Mouse (Mus musculus) cerebellum, adult 9-11 months (tissue): Measurements from ENCODE around the gene 4930522L14Rik.
A peak's percentile ranks its signal among the peaks of the same experiment; 100 is the strongest.
"Not testable (repeated sequence)": the region's sequence is repeated elsewhere in the genome, so short reads cannot be mapped to it uniquely, and the experiment has no call there.

ENCODE experiments used
- DNase-seq: peaks from one replicate; pipeline ENCODE4 v3.0.0; 2022

Gene 4930522L14Rik

DNA sequence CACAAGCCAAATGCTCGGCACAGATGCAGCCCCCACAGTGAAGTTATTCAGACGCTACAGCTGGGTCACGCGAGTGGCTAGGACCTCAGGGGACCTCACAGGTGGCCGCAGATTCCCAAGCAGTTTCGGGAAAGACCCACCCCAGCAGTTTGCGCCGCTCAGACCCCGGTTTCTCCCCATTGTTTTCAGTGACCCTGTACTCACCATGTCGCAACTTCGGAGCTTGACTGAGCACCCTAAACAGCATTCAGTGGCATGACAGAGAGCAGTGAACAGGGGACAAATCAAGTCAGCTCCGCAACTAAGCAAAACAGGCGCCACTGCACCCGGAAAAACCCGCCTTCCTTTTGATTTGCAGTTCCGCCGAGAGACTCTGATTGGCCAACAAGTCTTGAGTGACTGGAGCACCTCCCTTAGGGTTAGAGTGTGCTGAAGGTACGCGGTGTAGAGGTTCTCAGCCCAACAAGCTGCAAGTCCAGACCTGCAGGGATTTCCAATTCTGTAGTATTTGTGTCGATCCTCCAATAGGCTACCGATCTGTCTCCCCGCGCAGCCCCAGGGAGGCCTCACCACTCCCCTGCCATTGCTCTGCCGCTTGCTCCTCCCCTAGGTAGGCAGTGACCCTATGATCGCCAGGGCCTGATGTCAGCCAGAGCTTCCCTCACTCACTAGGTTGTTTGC, at the start of gene 4930522L14Rik:
Gene 4930522L14Rik (minus strand): TSS at position 496 of the 681 bp plus-strand sequence.
- peak; percentile 84 for DNase-seq

DNA sequence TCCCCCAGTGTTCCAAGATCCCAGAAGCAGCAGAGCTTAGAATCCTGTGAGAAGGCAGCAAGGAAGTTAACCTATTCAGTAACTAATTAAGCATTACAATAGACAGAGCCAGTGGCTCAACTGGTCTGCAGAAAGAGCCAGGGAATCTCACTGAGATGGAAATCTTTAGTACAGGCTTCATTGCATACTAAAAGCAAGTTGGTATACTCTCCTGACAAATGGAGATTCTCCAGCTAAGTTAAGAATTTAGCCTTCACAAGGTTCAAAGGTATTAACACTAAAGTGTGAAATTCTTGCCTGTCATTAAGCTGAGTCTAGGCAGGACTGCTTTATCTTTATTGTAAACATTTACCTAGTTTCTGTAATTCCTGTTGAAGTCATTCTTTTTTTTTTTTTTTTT, 49.8 kb upstream of the 4930522L14Rik start:
- DNase-seq: not testable (repeated sequence)

DNA sequence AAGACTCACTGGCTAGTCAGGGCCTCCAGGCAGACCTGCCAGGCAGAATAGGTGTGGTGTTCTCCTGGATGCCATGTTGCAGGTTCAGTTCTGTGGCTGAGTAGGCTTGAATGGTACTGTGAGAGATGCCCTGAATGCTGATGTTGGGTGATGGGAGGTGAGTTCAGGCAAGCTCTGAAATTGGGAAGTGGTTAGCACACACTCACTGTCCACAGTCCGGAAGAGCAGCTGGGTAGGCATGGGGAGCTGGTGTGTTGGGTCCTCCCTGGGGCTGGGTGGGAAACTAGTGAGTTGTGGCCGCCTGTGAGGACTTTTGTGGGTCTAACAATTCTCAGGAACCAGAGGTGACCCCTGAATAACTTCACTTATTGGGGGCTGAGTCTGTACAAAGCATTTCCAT, 48.3 kb upstream of the 4930522L14Rik start:
- not testable (repeated sequence) for DNase-seq

DNA sequence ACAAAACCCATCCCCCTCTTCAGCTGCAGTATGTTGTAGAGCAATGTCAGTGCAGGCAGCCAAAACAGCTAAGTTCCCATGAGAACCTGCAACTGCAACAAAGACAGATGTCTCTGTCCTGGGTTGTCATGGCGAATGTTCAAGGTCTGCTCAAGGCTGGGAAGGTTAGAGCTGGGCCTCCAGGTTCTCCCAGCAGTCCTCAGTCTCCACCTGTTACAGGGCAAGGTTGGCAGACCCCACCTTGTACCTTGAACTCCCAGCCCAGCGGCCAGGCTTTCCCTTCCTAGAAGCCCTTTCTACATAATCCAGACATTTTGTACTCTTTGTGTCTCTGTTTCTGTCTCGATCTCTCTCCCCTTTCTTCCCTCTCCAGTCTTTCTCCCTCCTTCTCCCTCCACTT, 45.3 kb upstream of the 4930522L14Rik start:
- DNase-seq: not testable (repeated sequence)

DNA sequence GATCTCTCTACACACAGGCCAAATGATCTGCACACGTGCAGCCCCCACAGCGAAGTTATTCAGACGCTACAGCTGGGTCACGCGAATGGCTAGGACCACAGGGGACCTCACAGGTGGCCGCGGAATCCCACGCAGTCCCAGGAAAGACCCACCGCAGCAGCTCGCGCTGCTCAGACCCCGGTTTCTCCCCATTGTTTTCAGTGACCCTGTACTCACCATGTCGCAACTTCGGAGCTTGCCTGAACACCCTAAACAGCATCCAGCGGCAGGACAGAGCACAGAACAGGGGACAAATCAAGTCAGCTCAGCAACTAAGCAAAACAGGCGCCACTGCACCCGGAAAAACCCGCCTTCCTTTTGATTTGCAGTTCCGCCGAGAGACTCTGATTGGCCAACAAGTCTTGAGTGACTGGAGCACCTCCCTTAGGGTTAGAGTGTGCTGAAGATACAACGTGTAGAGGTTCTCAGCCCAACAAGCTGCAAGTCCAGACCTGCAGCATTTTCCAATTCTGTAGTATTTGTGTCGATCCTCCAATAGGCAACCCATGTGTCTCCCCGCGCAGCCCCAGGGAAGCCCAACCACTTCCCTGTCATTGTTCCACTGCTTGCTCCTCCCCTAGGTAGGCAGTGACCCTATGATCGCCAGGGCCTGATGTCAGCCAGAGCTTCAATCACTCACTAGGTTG, 44.4 kb upstream of the 4930522L14Rik start:
- peak; percentile 56 for DNase-seq

DNA sequence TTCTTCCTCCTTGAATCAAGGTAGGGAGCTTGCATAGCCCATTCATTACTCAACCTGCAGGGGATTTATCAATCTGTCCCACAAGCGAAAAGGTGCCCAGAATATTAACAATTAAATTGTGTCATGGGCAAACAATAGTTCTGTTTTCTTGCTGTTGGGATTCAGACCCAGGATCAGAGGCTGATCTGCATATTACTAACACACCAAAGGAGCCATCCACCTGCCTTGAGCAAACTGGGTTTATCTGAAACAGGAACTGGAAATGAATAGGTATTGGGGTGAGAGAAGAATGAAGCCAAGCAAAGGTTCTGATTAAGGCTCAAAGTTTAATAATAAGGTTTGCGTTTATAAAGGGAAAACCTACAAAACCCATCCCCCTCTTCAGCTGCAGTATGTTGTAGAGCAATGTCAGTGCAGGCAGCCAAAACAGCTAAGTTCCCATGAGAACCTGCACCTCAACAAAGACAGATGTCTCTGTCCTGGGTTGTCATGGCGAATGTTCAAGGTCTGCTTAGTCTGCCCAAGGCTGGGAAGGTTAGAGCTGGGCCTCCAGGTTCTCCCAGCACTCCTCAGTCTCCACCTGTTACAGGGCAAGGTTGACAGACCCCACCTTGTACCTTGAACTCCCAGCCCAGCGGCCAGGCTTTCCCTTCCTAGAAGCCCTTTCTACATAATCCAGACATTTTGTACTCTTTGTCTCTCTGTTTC, 541 bp upstream of the 4930522L14Rik start:
- peak; percentile 5 for DNase-seq

DNA sequence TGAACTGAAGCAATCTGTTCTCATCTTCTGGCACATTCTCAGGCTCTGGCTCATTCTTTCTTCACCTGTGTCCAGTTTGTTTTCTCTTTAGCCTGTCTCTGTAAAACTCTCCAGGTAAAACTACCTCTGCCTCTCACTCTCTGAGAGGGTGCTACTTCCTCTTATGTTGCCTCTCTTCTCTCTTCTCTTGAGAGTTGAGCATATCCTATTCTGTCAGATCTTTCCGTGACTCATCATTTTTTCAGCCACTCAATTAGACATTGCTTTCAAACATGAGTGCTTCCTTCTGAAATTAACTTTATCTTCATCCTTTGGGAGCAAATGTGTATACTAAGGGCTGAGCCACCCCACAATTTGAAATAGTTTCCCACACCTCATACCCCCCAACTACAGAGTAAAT, 6.6 kb downstream of the 4930522L14Rik start:
- not testable (repeated sequence) for DNase-seq

DNA sequence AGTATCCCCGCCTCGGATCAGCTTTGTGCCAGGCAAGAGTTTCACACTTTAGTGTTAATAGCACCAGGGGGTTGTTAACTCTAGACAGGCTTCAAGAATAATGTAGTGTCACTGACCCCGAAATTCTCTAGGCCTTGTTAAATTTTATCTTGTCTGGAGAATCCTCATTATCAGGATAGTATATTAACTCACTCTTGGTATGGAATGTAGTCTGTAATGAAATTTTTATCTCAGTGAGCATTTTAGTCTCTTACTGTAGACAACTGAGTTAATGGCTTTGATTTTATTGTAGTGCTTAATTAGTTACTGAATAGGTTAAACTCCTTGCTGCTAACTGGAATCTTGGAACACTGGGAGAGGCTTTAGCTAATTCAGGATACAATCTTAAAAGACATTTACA, 34.3 kb downstream of the 4930522L14Rik start:
- DNase-seq: not testable (repeated sequence)

DNA sequence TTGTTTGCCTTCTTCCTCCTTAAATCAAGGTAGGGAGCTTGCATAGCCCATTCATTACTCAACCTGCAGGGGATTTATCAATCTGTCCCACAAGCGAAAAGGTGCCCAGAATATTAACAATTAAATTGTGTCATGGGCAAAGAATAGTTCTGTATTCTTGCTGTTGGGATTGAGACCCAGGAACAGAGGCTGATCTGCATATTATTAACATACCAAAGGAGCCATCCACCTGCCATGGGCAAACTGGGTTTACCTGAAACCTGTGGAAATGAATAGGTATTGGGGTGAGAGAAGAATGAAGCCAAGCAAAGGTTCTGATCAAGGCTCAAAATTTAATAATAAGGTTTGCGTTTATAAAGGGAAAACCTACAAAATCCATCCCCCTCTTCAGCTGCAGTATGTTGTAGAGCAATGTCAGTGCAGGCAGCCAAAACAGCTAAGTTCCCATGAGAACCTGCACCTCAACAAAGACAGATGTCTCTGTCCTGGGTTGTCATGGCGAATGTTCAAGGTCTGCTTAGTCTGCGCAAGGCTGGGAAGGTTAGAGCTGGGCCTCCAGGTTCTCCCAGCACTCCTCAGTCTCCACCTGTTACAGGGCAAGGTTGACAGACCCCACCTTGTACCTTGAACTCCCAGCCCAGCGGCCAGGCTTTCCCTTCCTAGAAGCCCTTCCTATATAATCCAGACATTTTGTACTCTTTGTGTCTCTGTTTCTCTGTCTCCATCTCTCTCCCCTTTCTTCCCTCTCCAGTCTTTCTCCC, 60.3 kb downstream of the 4930522L14Rik start:
- DNase-seq: not testable (repeated sequence)

DNA sequence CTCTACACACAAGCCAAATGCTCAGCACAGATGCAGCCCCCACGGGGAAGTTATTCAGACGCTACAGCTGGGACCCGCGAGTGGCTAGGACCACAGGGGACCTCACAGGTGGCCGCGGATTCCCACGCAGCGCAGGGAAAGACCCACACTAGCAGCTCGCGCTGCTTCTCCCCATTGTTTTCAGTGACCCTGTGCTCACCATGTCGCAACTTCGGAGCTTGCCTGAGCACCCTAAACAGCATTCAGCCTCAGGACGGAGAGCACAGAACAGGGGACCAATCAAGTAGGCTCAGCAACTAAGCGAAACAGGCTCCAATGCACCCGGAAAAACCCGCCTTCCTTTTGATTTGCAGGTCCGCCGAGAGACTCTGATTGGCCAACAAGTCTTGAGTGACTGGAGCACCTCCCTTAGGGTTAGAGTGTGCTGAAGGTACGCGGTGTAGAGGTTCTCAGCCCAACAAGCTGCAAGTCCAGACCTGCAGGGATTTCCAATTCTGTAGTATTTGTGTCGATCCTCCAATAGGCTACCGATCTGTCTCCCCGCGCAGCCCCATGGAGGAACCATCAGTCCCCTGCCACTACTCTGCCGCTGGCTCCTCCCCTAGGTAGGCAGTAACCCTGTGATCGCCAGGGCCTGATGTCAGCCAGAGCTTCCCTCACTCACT, 61.0 kb downstream of the 4930522L14Rik start, which contains the start of gene 5430403G16Rik:
Gene 5430403G16Rik (minus strand): TSS at position 505 of the 665 bp plus-strand sequence.
- peak; percentile 85 for DNase-seq
